Mouse (Mus musculus) ES-E14 (cell line): ENCODE data around the gene Rnf185.

Experiments used
- HCFC1 ChIP-seq: IDR thresholded peaks from 2 replicates; pipeline ENCODE4 v1.6.1; 2012; ENCODE audit warnings: low read length, inconsistent platforms, borderline replicate concordance; ENCODE audit not compliant: insufficient read depth
- ZC3H11A ChIP-seq: IDR thresholded peaks from 2 replicates; pipeline ENCODE4 v1.6.1; 2012; ENCODE audit warnings: low read depth, mild to moderate bottlenecking, inconsistent platforms, low read length, borderline replicate concordance
- ZNF384 ChIP-seq: IDR thresholded peaks from 2 replicates; pipeline ENCODE4 v1.6.1; 2012; ENCODE audit warnings: low read depth, low read length, inconsistent platforms

- TF ChIP-seq HCFC1 (no peak), ZNF384 (no peak), ZC3H11A (no peak)
Measured at GRCm38 (mm10) chr11:3394520-3394919, 57.6 kb downstream of the Rnf185 start.
